Mouse (Mus musculus): ENCODE results near the gene Zbtb7a. TPM values are rescaled to one million over a fixed set of nuclear protein-coding genes. Genes with fewer than 3 reads are reported as not detected.

Zbtb7a gene
- total RNA-seq, 2 experiments from 2014 or later: 15.9 to 34.4 TPM

DNA sequence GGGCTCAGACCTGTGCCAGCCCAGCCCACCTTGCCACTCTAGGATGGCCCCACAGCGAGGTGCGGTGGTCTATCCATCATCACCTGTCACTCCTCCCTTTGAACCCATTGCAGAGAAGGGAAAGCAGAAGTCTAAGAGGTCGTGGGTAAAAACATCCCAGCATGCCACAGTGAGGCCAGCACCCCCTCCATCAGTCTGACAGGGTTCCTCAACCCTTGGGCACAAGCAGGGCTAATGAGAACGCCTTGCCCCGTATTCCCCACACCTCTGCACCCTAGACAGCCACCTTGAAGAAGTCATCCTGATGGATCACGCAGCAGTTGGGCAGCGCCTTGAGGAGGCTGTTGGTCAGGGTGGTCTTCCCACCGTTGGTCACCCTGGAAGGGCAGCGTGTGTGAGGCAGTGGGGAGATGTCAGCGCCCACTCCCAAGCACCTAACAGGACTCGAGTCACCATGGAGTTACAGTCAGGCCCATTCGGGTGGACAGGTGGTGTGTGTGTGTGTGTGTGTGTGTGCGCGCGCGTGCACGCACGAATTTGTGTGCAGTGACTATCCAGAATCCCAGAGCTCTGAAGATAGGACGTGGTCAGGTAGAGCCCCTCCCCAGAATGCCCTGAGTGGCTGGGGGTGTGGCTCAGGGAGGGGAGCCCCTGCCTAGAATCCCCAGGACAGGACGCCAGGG, 65.7 kb downstream of the Zbtb7a start:
- ATAC-seq (replicated peaks; ENCODE audit: low FRiP score, low TSS enrichment, poor library complexity, severe bottlenecking): no peak

DNA sequence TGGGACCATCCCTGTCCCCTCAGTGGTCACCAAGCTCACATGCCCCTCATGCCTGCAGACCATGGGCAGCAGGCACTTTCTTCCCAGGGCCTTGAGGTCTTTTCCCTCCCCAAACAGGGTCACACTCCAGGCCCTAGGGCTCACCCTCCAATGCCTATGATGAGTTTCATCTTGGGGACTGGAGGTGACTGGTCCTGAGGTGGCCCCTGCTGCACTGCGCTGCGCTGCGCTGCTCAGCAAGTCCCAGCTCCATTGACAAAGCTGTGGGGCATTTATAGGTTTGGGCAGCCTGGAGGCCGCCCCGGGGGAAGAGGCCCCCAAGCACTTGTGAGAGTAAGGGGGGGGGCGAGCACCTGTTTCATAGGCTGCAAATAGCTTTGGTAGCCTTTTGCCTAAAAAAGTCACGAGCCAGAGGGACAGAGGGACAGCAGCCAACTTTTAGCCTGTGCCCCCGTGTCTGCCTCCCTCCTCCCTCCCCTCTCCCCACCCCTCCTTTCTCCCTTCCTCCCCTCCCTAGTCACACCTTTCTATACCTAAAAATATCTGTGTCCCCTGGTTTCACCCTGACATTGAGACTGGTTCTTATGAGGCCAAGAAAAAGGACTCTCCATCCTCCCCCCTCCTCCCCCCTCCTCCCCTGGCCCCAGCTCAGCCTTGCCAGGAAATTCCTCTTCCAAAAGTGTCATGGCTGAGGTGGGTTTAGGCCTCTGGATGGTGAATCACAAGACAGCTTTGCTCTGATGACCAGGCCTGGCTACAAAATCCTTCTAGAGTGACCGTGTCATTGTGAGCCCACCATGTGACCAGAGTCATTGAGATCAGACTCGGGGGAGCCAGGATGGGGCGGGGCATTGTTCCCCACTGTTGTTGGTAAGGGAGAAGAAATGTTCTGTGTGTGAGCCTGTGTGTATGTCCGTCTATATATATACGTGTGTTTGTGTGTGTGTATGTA, 67.1 kb downstream of the Zbtb7a start, which contains the start of gene Nmrk2:
Gene Nmrk2 (minus strand): TSS at position 245 of the 952 bp plus-strand sequence.
- no peak for ATAC-seq (replicated peaks; ENCODE audit: low FRiP score, low TSS enrichment, poor library complexity, severe bottlenecking)

Other genes with a start within 250 kb of the Zbtb7a start
Only the 30 nearest of the 31 such genes appear.
- gene Timm13, start 234.3 kb upstream of the Zbtb7a start, total RNA-seq (2014; fragmentation: Nextera tagmentation): 206 and 233 TPM in 2 replicates
- 27.7 and 49.2 TPM in 2 replicates for gene Timm13, start 234.3 kb upstream of the Zbtb7a start, total RNA-seq (2017)
- gene Lmnb2, start 217.0 kb upstream of the Zbtb7a start, total RNA-seq (2014; fragmentation: Nextera tagmentation): 14.9 and 24.4 TPM in 2 replicates
- gene Lmnb2, start 217.0 kb upstream of the Zbtb7a start, total RNA-seq (2017): 24.0 and 29.0 TPM in 2 replicates
- gene Gadd45b, start 205.1 kb upstream of the Zbtb7a start, total RNA-seq (2014; fragmentation: Nextera tagmentation): not detected in 2 replicates
- gene Gadd45b, start 205.1 kb upstream of the Zbtb7a start, total RNA-seq (2017): 7.5 and 8.7 TPM in 2 replicates
- 1.5 and 3.6 TPM in 2 replicates for gene Gng7, start 120.3 kb upstream of the Zbtb7a start, total RNA-seq (2014; fragmentation: Nextera tagmentation)
- 0.14 and 0.46 TPM in 2 replicates for gene Gng7, start 120.3 kb upstream of the Zbtb7a start, total RNA-seq (2017)
- gene Diras1, start 109.6 kb upstream of the Zbtb7a start, total RNA-seq (2014; fragmentation: Nextera tagmentation): not detected in 2 replicates
- not detected in 2 replicates for gene Diras1, start 109.6 kb upstream of the Zbtb7a start, total RNA-seq (2017)
- gene Slc39a3, start 97.8 kb upstream of the Zbtb7a start, total RNA-seq (2014; fragmentation: Nextera tagmentation): 7.0 TPM in 2 replicates
- 3.4 and 7.2 TPM in 2 replicates for gene Slc39a3, start 97.8 kb upstream of the Zbtb7a start, total RNA-seq (2017)
- 59.4 and 61.4 TPM in 2 replicates for gene Sgta, start 75.0 kb upstream of the Zbtb7a start, total RNA-seq (2014; fragmentation: Nextera tagmentation)
- gene Sgta, start 75.0 kb upstream of the Zbtb7a start, total RNA-seq (2017): 34.2 and 41.6 TPM in 2 replicates
- gene Thop1, start 65.2 kb upstream of the Zbtb7a start, total RNA-seq (2014; fragmentation: Nextera tagmentation): 40.7 and 52.0 TPM in 2 replicates
- gene Thop1, start 65.2 kb upstream of the Zbtb7a start, total RNA-seq (2017): 46.0 and 58.3 TPM in 2 replicates
- not detected in 2 replicates for gene Creb3l3, start 36.3 kb upstream of the Zbtb7a start, total RNA-seq (2014; fragmentation: Nextera tagmentation)
- gene Creb3l3, start 36.3 kb upstream of the Zbtb7a start, total RNA-seq (2017): not detected in 2 replicates
- gene Map2k2, start 29.3 kb upstream of the Zbtb7a start, total RNA-seq (2014; fragmentation: Nextera tagmentation): 111 and 122 TPM in 2 replicates
- 38.7 and 50.2 TPM in 2 replicates for gene Map2k2, start 29.3 kb upstream of the Zbtb7a start, total RNA-seq (2017)
- gene Pias4, start 32.7 kb downstream of the Zbtb7a start, total RNA-seq (2014; fragmentation: Nextera tagmentation): 14.8 and 15.2 TPM in 2 replicates
- gene Pias4, start 32.7 kb downstream of the Zbtb7a start, total RNA-seq (2017): 5.4 and 20.8 TPM in 2 replicates
- 1,282 and 1,455 TPM in 2 replicates for gene Eef2, start 41.4 kb downstream of the Zbtb7a start, total RNA-seq (2014; fragmentation: Nextera tagmentation)
- gene Eef2, start 41.4 kb downstream of the Zbtb7a start, total RNA-seq (2017): 1,743 and 1,799 TPM in 2 replicates
- 27.7 and 51.7 TPM in 2 replicates for gene Dapk3, start 47.8 kb downstream of the Zbtb7a start, total RNA-seq (2014; fragmentation: Nextera tagmentation)
- gene Dapk3, start 47.8 kb downstream of the Zbtb7a start, total RNA-seq (2017): 16.2 and 30.9 TPM in 2 replicates
- not detected in 2 replicates for gene 4930442H23Rik, start 48.6 kb downstream of the Zbtb7a start, total RNA-seq (2014; fragmentation: Nextera tagmentation)
- not detected in 2 replicates for gene 4930442H23Rik, start 48.6 kb downstream of the Zbtb7a start, total RNA-seq (2017)
- not detected in 2 replicates for gene Nmrk2, start 66.8 kb downstream of the Zbtb7a start, total RNA-seq (2014; fragmentation: Nextera tagmentation)
- not detected in 2 replicates for gene Nmrk2, start 66.8 kb downstream of the Zbtb7a start, total RNA-seq (2017)
- gene Atcay, start 95.6 kb downstream of the Zbtb7a start, total RNA-seq (2014; fragmentation: Nextera tagmentation): not detected in 2 replicates
- gene Atcay, start 95.6 kb downstream of the Zbtb7a start, total RNA-seq (2017): not detected in 2 replicates
- 1.1 and 3.5 TPM in 2 replicates for gene Zfr2, start 97.9 kb downstream of the Zbtb7a start, total RNA-seq (2014; fragmentation: Nextera tagmentation)
- 0.46 TPM in 1 of 2 replicates, not detected in the other for gene Zfr2, start 97.9 kb downstream of the Zbtb7a start, total RNA-seq (2017)
- 2.9 and 9.8 TPM in 2 replicates for gene Matk, start 117.7 kb downstream of the Zbtb7a start, total RNA-seq (2014; fragmentation: Nextera tagmentation)
- 5.5 and 5.6 TPM in 2 replicates for gene Matk, start 117.7 kb downstream of the Zbtb7a start, total RNA-seq (2017)
- 130 and 158 TPM in 2 replicates for gene Mrpl54, start 131.7 kb downstream of the Zbtb7a start, total RNA-seq (2014; fragmentation: Nextera tagmentation)
- gene Mrpl54, start 131.7 kb downstream of the Zbtb7a start, total RNA-seq (2017): 157 and 212 TPM in 2 replicates
- gene Apba3, start 131.7 kb downstream of the Zbtb7a start, total RNA-seq (2014; fragmentation: Nextera tagmentation): 28.9 and 32.6 TPM in 2 replicates
- 2.6 and 16.7 TPM in 2 replicates for gene Apba3, start 131.7 kb downstream of the Zbtb7a start, total RNA-seq (2017)
- gene Tjp3, start 156.4 kb downstream of the Zbtb7a start, total RNA-seq (2014; fragmentation: Nextera tagmentation): 0.81 and 7.3 TPM in 2 replicates
- 1.3 and 2.5 TPM in 2 replicates for gene Tjp3, start 156.4 kb downstream of the Zbtb7a start, total RNA-seq (2017)
- 40.4 and 51.0 TPM in 2 replicates for gene Pip5k1c, start 157.7 kb downstream of the Zbtb7a start, total RNA-seq (2014; fragmentation: Nextera tagmentation)
- gene Pip5k1c, start 157.7 kb downstream of the Zbtb7a start, total RNA-seq (2017): 17.3 and 26.2 TPM in 2 replicates
- 26.4 and 46.2 TPM in 2 replicates for gene Cactin, start 185.9 kb downstream of the Zbtb7a start, total RNA-seq (2014; fragmentation: Nextera tagmentation)
- gene Cactin, start 185.9 kb downstream of the Zbtb7a start, total RNA-seq (2017): 30.4 and 33.4 TPM in 2 replicates
- 0.66 and 2.3 TPM in 2 replicates for gene Tbxa2r, start 193.5 kb downstream of the Zbtb7a start, total RNA-seq (2014; fragmentation: Nextera tagmentation)
- gene Tbxa2r, start 193.5 kb downstream of the Zbtb7a start, total RNA-seq (2017): 0.52 TPM in 1 of 2 replicates, not detected in the other
- not detected in 2 replicates for gene Gipc3, start 208.0 kb downstream of the Zbtb7a start, total RNA-seq (2014; fragmentation: Nextera tagmentation)
- gene Gipc3, start 208.0 kb downstream of the Zbtb7a start, total RNA-seq (2017): not detected in 2 replicates
- gene Hmg20b, start 215.3 kb downstream of the Zbtb7a start, total RNA-seq (2014; fragmentation: Nextera tagmentation): 25.7 and 37.6 TPM in 2 replicates
- gene Hmg20b, start 215.3 kb downstream of the Zbtb7a start, total RNA-seq (2017): 44.2 and 61.1 TPM in 2 replicates
- 15.7 and 16.4 TPM in 2 replicates for gene Mfsd12, start 222.3 kb downstream of the Zbtb7a start, total RNA-seq (2014; fragmentation: Nextera tagmentation)
- 13.9 and 14.1 TPM in 2 replicates for gene Mfsd12, start 222.3 kb downstream of the Zbtb7a start, total RNA-seq (2017)
- 0.70 TPM in 1 of 2 replicates, not detected in the other for gene 4930404N11Rik, start 230.6 kb downstream of the Zbtb7a start, total RNA-seq (2014; fragmentation: Nextera tagmentation)
- 1.9 TPM in 1 of 2 replicates, not detected in the other for gene 4930404N11Rik, start 230.6 kb downstream of the Zbtb7a start, total RNA-seq (2017)
- gene Fzr1, start 243.3 kb downstream of the Zbtb7a start, total RNA-seq (2014; fragmentation: Nextera tagmentation): 28.5 and 50.0 TPM in 2 replicates
- 12.2 and 14.9 TPM in 2 replicates for gene Fzr1, start 243.3 kb downstream of the Zbtb7a start, total RNA-seq (2017)
- gene Dohh, start 249.2 kb downstream of the Zbtb7a start, total RNA-seq (2014; fragmentation: Nextera tagmentation): 12.3 and 31.4 TPM in 2 replicates
- gene Dohh, start 249.2 kb downstream of the Zbtb7a start, total RNA-seq (2017): 31.2 and 37.8 TPM in 2 replicates

All from megakaryocyte-erythroid progenitor cell, adult 5-6 weeks (primary cell).